Mouse (Mus musculus): ENCODE measurements at regions not wholly inside any gene's neighbourhood (a gene's known extent, or its start where the extent isn't known, plus 50 kb on each side); places are given as distances from the start of the nearest gene placed in this dataset.

DNA sequence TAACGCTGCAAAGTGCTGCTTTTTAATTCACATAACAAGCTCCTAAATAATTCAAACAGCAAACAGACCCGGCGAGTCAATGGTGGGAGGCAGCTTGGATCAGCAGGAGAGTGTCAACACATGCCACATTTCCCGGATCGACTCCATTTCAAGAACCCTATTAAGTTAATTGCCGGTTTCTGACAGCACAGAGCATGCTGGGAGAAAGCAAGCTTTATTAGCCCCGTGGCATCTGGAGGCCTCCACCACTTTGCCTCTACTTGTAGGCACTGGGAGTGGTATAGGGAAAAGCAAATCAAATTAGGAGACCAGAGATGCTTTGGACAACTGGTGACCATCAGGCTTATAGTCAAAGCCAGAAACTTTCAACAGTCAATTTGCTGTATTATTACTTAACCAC lies 188.5 kb downstream of the Emx2 start:
- no peak for DNase-seq

GRCm38 (mm10) chr19:59649421-59649820 lies 191.2 kb downstream of the Emx2 start:
- DNase-seq, result no peak

DNA sequence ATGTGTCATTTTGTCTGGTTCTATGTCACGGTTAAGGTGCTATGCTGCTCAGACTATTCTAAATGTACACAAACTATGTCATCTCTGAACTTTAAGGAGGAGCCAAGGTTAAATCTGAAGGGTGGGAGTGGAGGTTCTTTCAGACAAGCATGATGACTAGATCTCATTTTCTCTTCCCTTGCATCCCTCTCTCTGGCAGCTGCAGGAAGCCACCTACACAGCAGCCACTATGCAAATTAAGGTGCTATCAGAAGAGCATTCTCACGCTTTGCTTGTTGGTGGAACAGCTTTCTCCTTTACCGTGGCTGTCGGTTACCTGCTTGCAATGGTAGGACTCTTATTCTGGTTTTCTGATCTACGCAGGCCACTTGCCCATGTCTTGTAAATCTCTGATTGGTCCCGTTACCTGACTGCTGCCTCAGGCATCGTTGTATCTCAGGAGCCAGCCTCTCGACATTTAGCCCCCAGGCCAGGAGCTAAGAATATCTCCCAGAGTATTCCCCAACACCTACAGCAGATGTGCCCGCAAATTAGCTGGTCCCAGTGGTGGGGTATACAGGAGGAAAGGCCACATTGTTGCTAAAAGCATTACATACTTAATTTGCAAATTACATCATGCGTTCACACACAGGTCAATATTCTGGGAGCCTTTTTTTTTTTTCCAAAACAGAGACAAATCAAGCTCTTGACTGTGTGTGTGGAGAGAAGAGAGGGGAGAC lies 192.6 kb downstream of the Emx2 start:
- DNase-seq, result no peak

DNA sequence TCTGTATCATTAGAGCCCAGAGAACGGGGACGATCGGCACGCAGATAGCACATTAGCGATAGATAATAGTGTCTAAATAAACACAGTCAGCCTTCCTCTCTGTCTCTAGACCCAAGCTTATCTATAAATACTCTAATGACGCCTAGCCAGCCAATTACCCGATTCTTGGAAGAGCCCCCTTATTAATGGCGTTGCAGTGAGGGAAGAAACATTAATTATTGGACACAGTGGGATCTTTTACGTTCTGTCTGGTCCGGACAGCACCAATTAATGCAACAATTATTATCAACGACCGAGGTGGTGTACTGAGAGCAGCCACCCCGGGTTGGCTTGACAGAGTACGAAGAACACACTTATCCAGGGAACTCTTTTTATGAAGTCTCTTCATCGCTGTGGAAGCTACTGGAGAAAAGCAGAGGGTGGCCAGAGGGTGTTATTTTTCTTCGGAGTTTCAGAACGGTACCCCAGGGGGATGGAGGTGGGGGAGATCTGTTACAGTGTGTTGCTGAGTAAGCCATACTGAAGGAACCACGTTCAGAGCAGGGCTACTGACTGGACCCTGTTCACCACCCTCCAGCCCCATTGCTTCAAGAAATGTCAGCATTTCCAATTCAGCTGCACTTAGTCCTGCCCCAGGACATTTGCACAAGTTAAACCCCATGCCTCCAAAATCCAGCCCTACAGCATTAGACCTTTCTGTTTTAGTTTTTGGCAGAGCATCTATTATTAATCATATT lies 195.6 kb downstream of the Emx2 start:
- no peak for DNase-seq

GRCm38 (mm10) chr19:59655321-59655720 lies 197.1 kb downstream of the Emx2 start:
- no peak for DNase-seq

- no peak for DNase-seq
Measured at GRCm38 (mm10) chr19:59669793-59670192, 211.6 kb downstream of the Emx2 start.

- no peak for DNase-seq
Measured at GRCm38 (mm10) chr19:59673537-59673936, 215.4 kb downstream of the Emx2 start.

DNA sequence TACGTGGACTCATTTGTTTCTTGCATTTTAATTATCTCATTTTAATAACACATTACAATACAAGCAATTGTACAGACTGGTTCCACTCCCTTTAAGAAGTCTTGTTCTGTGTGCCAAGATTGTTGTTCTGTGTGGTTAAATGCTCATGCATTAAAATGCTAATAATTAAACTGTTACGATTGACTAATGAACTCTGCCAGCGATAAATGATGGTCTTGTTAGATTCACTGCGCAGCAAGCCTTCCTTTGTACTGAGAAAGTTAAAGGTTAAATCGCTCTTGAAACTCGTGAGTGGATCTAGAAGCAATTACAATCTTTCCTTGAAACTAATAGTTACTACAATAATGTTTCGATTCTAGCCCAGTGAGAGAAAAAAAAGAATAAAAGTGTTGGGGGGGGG lies 221.0 kb downstream of the Emx2 start:
- DNase-seq, result no peak

GRCm38 (mm10) chr19:59680356-59680755 lies 222.2 kb downstream of the Emx2 start:
- DNase-seq, result no peak

DNA sequence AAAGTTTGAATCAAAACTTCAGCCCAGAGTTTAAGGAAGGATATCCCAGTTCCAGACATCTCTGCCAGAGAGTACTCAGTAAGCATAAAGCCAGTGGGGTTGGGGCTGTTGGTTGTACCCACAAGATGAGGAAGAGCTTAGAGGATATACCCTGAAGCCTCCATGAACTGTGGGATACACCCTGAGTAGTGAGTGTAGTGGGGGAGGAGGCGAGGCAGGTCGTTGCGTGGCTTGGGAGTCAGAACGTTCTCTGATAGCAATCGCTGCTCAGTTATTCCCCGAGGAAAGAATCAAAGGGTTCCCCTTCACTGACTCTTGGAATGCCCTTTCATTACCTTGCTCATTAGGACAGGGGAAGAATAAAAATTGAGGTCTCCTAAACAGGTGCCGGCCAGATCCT lies 226.1 kb downstream of the Emx2 start:
- no peak for DNase-seq

GRCm38 (mm10) chr19:59685826-59686717 lies 227.9 kb downstream of the Emx2 start:
- no peak for DNase-seq

- no peak for DNase-seq
Measured at GRCm38 (mm10) chr19:59687206-59687605, 229.0 kb downstream of the Emx2 start.

DNA sequence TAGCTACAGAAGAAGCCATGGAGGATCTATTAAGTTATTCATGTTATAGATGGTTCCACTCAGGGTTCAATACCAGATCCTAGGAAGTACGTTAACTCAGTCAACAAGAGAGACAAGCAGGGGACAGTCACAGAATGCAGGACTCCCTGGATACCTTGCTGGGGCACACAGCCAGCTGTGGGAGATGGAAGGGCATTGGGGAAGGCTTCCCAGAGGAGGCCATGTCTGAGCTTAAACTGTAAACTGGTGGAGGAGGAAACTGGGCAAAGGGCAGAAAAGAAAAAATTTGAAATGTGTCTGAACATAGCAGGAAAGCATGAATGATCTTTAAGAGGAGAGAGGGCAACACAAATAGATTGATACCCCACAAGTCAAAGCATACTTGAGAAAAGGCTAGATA lies 229.5 kb downstream of the Emx2 start:
- DNase-seq, result no peak

DNA sequence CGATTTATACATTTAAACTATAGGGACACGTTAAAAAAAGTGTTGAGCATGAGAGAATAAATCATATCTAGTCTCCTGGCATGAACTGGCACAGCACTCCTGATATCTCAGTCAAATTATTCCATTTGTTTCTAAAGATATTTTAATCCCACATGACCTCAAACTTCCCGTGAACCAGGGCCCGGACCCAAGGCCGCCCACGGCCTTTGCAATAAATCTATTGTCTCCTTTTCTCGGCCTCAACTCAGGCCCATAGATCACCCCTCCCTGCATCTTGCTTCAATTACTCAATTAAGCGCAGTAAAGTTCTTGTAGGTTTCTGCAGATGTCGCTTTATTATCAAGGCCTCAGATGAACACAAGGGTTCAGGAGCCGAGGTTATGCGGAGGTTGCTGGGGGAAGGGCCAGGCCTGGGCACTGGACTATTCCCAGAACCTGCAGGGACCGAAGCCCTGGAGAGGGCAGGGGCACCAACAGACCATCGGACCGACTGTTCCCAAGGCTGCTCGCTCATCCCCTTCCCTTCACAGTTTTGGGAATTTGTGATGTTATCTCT lies 233.4 kb downstream of the Emx2 start:
- DNase-seq, result no peak

DNA sequence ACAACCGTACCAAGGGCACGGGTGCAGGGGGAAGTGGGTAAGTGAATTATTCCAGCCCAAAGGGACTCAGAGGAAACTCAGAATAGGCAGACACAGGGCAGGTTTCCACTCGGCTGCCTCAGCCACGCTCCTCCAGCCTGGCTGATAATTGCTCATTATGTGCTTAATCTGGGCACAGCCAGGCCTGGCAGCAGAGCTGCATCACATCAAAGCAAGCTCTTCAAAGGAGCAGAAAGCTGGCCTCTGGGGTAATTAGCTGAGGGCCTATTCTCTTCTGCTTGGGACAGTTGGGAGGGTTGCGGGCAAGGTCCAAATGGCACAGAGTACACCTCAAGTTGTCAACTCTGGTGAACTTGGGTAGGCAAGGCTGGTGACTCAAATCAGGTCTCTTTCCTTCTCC lies 239.5 kb downstream of the Emx2 start:
- DNase-seq, result no peak

DNA sequence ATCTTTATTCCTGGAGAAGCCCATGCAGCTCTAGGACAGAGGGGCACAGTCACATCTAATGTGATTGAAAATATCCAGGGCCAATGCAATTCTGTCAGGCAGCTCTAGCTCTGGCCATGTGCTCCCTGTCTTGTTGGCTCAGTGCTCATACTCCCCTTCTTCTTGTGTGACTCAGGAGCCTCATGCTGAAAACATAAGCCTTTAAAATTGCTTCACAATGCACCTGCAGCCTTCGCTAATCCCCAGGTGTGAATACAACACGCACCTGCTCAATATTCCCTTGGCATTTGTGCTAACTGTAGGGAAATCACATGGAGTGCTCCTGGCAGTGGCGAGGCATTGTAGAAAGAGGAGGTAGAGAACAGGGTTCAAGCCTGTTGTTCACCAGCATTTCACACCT lies 242.0 kb downstream of the Emx2 start:
- DNase-seq, result no peak

DNA sequence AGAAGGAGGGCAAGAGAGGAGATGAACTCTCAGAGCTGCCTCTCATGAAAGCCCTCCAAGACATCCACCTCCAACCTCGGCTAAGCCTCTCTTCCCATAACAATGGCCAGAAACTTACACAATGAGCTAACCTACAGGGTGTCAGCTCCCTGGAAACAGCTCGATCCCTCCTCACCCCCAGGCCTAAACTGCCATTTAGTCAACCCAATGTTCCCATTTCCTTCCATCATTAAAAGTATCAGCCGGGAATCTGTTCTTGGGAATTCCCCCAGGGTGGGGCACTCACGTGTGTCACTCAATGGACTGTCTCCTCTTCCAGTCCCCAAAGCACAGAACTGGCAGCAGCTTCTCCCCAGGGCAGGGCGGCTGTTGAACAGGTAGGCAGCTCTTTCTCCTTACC lies 236.3 kb downstream of the Rab11fip2 start:
- no peak for DNase-seq

GRCm38 (mm10) chr19:59709180-59709579 lies 234.3 kb downstream of the Rab11fip2 start:
- no peak for DNase-seq

DNA sequence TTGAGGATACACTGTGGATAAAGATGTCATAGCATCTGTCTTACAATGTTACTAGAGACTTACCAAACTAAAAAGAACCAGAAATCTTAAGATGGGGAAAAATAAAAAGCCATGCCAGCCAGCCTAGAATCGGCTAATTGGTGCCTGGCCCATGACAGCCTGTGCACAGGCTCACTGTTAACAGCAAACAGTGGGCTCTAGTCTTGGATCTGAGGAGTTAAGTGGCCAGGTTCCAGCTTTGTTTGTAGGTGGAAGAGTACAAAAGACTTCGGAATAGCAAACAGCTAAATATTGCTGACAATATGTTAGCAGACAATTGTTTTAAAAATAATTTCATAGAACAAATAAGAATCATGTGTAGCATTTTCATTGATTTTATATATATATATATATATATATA lies 228.4 kb downstream of the Rab11fip2 start:
- DNase-seq, result no peak

GRCm38 (mm10) chr19:59717813-59718483 lies 225.5 kb downstream of the Rab11fip2 start:
- no peak for DNase-seq

DNA sequence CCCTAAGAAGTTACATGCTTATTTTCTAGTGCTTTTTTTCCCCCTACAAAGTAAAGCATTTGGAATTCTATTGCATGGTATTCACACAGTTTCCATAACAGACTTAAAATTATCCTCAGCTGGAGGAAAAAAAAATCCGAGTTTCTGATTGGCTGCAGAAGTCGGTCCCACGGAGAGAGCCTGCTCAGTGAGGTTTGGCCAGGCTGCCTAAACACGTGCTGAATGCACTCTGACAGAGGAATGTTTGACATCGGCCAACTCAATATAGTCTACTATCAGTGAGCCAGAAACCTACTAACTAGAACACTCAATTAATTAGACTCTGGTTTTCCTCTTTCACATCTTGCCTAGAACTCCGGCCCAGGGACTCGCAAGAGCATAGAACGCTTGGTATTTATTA lies 204.9 kb downstream of the Rab11fip2 start:
- no peak for DNase-seq

GRCm38 (mm10) chr19:59742946-59743345 lies 200.5 kb downstream of the Rab11fip2 start:
- no peak for DNase-seq

DNA sequence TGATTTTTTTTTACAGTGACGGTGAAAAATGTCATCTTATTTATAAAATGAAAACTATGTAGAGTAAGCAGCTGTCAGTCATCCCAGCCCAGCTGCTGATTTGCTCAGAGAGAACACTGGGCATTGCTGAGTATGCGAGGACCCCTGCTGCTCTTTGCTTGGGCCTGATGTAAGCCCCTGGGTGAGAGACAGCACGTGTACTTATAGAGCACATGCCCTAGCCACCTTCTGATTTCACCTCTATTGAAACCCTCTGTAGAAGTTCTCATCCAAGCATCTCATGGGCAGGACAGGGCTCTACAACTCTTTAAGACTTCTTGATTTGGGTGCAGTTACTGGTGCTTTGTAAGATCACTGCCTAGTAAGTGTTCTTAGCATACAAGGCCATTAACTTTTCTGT lies 182.2 kb downstream of the Rab11fip2 start:
- DNase-seq, result no peak
